In the genomic region with DNA sequence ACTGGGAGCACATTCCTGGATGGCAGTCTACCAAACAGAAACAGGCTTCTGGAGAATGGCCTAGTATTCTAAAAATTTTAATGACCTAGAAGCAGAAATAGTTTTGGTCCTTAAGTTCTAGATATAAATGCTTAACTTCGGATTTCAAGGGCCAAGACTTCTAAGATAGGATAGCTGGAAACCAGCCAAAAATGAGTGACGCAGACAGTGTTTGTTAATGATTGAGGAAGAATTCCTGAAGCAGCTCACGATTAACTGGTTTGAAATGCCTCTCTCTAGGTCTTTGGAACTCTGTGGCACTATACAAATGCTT, we compare ENCODE assay signal across 10 mouse cellular contexts.
DNase-seq lines count a peak whose midpoint lies in the region; ATAC-seq and TF ChIP-seq lines count a peak whose summit lies in the region.
"Had no signal": no experiment of that assay in that cellular context is flagged by ENCODE, and none has a peak within 500 bp of the region (broad histone marks: within the 10 kb centered on the region; RNA-seq: fewer than 3 reads in every experiment).

No protein-coding gene starts in this region.

- no peak overlapping the region for H3K4me3 ChIP-seq in kidney, adult 2 months (ENCODE audit: insufficient read depth, low read depth, low read length)
- H3K4me3 ChIP-seq in embryonic fibroblast, embryonic 13.5 days (ENCODE audit: insufficient read depth, low read length), result no peak overlapping the region
- H3K4me3 ChIP-seq in kidney, embryonic 14.5 days (ENCODE audit: low read length), result no peak overlapping the region
- H3K4me3 ChIP-seq: neural tube, embryonic 15.5 days had no signal

- peaks cover 29% of the 10 kb centered on the region for H3K4me1 ChIP-seq in kidney, adult 2 months (ENCODE audit: control insufficient read depth, insufficient read depth, low read length)
- peaks cover 35% of the 10 kb centered on the region for H3K4me1 ChIP-seq in embryonic fibroblast, embryonic 13.5 days (ENCODE audit: control insufficient read depth, insufficient read depth, low read length)
- peaks cover 34% of the 10 kb centered on the region for H3K4me1 ChIP-seq in kidney, embryonic 14.5 days (ENCODE audit: control insufficient read depth, insufficient read depth, low read length)

- TF ChIP-seq POLR2A in kidney, adult 2 months (IDR thresholded peaks at IDR 0.05; ENCODE audit: low read depth, low read length), result no peak
- no peak for TF ChIP-seq POLR2A in embryonic fibroblast, embryonic 13.5 days (IDR thresholded peaks at IDR 0.05; ENCODE audit: low read depth, low read length)

- no peak for TF ChIP-seq CTCF in kidney, adult 2 months (conservative IDR thresholded peaks at IDR 0.05; ENCODE audit: insufficient read depth, insufficient read length, low read depth, low read length)
- no peak for TF ChIP-seq CTCF in embryonic fibroblast, embryonic 13.5 days (IDR thresholded peaks at IDR 0.05; ENCODE audit: borderline replicate concordance, insufficient read depth, low read length)

- WGBS in kidney, adult 2 months, result 8% methylated on average over 3 of the region's 3 CpGs
- 25% methylated on average over 3 of the region's 3 CpGs for WGBS in kidney, embryonic 14.5 days

- H3K27ac ChIP-seq in kidney, adult 2 months (ENCODE audit: insufficient read depth, low read depth, low read length), result peak overlapping the region; percentile 90
- peak overlapping the region; percentile 100 for H3K27ac ChIP-seq in embryonic fibroblast, embryonic 13.5 days (ENCODE audit: insufficient read depth, low read length)
- H3K27ac ChIP-seq in kidney, embryonic 14.5 days (ENCODE audit: low read depth, low read length), result peak overlapping the region; percentile 70; the same call in 1 of the 2 replicates
- H3K27ac ChIP-seq: neural tube, embryonic 15.5 days had no signal

- no peak overlapping the region for H3K4me2 ChIP-seq in kidney, embryonic 14.5 days (replicated peaks; ENCODE audit: low read depth, low read length)
- H3K4me2 ChIP-seq: neural tube, embryonic 15.5 days had no signal

- H3K9ac ChIP-seq in kidney, embryonic 14.5 days (ENCODE audit: low read depth, low read length), result no peak overlapping the region
- H3K9ac ChIP-seq: neural tube, embryonic 15.5 days had no signal

- H3K36me3 ChIP-seq in kidney, adult 2 months (ENCODE audit: control insufficient read depth, insufficient read depth, low read length), result no peaks in the 10 kb centered on the region
- H3K36me3 ChIP-seq in kidney, embryonic 14.5 days (ENCODE audit: control insufficient read depth, insufficient read depth, low read length), result no peaks in the 10 kb centered on the region
- H3K36me3 ChIP-seq: neural tube, embryonic 15.5 days had no signal

- H3K9me3 ChIP-seq in kidney, embryonic 14.5 days (ENCODE audit: control insufficient read depth, low read length), result no peaks in the 10 kb centered on the region
- H3K9me3 ChIP-seq: neural tube, embryonic 15.5 days had no signal

- ATAC-seq in kidney, embryonic 14.5 days (ENCODE audit: low FRiP score, low TSS enrichment), result no peak
- ATAC-seq: forebrain, embryonic 16.5 days had no signal

- DNase-seq in kidney, adult 2 months, result peak; percentile 94
- no peak for DNase-seq in kidney, adult 18-20 months
- DNase-seq in lung, postnatal 36 days, result peak; percentile 83
- DNase-seq in layer of hippocampus, postnatal 25 days (ENCODE audit: extremely low spot score in 1 of 2, low spot score in 1 of 2), result no peak
- DNase-seq in cerebellum, adult 11 months, result no peak
- DNase-seq: cerebellum, adult 2 months had no signal

- H3K27me3 ChIP-seq in kidney, adult 2 months (replicated peaks; ENCODE audit: control insufficient read depth, insufficient read depth, low read length), result no peaks in the 10 kb centered on the region
- H3K27me3 ChIP-seq in kidney, embryonic 14.5 days (ENCODE audit: control insufficient read depth, insufficient read depth, low read length), result no peaks in the 10 kb centered on the region
- H3K27me3 ChIP-seq: neural tube, embryonic 15.5 days had no signal

Comparison
In these comparisons a context has a peak if more than half of its experiments do, and no peak if none do; other contexts are left out.
1. DNase-seq: peak in kidney, adult 2 months (single experiment) and lung, postnatal 36 days (single experiment); none in kidney, adult 18-20 months (single experiment), layer of hippocampus, postnatal 25 days (0 of 2) and cerebellum, adult 11 months (single experiment).
2. Peak in every context shown above with its lines, with median percentiles within 50 percentile points of each other: H3K27ac ChIP-seq.